Mouse (Mus musculus): Measurements from ENCODE around the gene 2300009A05Rik. TPM values are rescaled to one million over a fixed set of nuclear protein-coding genes. Genes with fewer than 3 reads are reported as not detected.
A peak's percentile ranks its signal among the peaks of the same experiment; 100 is the strongest.

Gene 2300009A05Rik
- polyA plus RNA-seq, 2 experiments, result 10.2 to 23.9 TPM

GRCm38 (mm10) chr9:63400176-63400575 lies 1.1 kb upstream of the 2300009A05Rik start:
- Histone ChIP-seq H3K27me3 (ENCODE audit: control insufficient read depth, insufficient read depth, low read length) (no peaks in the 10 kb centered on the region), H3K4me3 (ENCODE audit: insufficient read depth in 1 of 2, low read depth in 2 of 2, low read length in 2 of 2) (no peak overlapping the region), H3K9ac (replicated peaks) (no peak overlapping the region), H3K27ac (no peak overlapping the region), H3K4me2 (ENCODE audit: low read depth) (no peak overlapping the region), H3K4me1 (replicated peaks; ENCODE audit: control insufficient read depth in 2 of 2, insufficient read depth in 2 of 2, low read length in 1 of 2) (peaks cover 6 to 9% of the 10 kb centered on the region in 2 experiments), H3K36me3 (replicated peaks; ENCODE audit: control insufficient read depth, insufficient read depth, low read depth) (no peaks in the 10 kb centered on the region), H3K9me3 (ENCODE audit: control insufficient read depth, low read length) (no peaks in the 10 kb centered on the region)
- WGBS (ENCODE audit: insufficient replicate concordance), result 73% methylated on average over 1 of the region's 1 CpGs
- no peak for ATAC-seq (ENCODE audit: insufficient read depth)
- TF ChIP-seq EP300 (IDR thresholded peaks at IDR 0.05; ENCODE audit: low read depth), result no peak
- no peak for DNase-seq (ENCODE audit: low read depth in 3 of 3, low spot score in 3 of 3)

- Histone ChIP-seq H3K27ac (peak overlapping the region; percentile 41), H3K27me3 (ENCODE audit: control insufficient read depth, insufficient read depth, low read length) (no peaks in the 10 kb centered on the region), H3K9me3 (ENCODE audit: control insufficient read depth, low read length) (no peaks in the 10 kb centered on the region), H3K9ac (replicated peaks) (peak overlapping the region; percentile 71), H3K4me3 (ENCODE audit: insufficient read depth in 1 of 2, low read depth in 2 of 2, low read length in 2 of 2) (peak overlapping the region; percentile 76 to 93), H3K4me2 (ENCODE audit: low read depth) (peak overlapping the region; percentile 90), H3K4me1 (replicated peaks; ENCODE audit: control insufficient read depth in 2 of 2, insufficient read depth in 2 of 2, low read length in 1 of 2) (peaks cover 6 to 9% of the 10 kb centered on the region in 2 experiments), H3K36me3 (replicated peaks; ENCODE audit: control insufficient read depth, insufficient read depth, low read depth) (no peaks in the 10 kb centered on the region)
- ATAC-seq (ENCODE audit: insufficient read depth), result peak; percentile 29; the same call in 1 of the 2 replicates
- no peak for DNase-seq (ENCODE audit: low read depth in 3 of 3, low spot score in 3 of 3)
- TF ChIP-seq EP300 (IDR thresholded peaks at IDR 0.05; ENCODE audit: low read depth) (no peak), CTCF (IDR thresholded peaks at IDR 0.05; ENCODE audit: low read depth) (no peak)
- 2% methylated on average over 8 of the region's 8 CpGs for WGBS (ENCODE audit: insufficient replicate concordance)
Measured at GRCm38 (mm10) chr9:63399463-63399815, 393 bp upstream of the 2300009A05Rik start.

GRCm38 (mm10) chr9:63395612-63396011 lies 3.4 kb downstream of the 2300009A05Rik start:
- 69% methylated on average over 7 of the region's 7 CpGs for WGBS (ENCODE audit: insufficient replicate concordance)
- Histone ChIP-seq H3K4me3 (ENCODE audit: insufficient read depth in 1 of 2, low read depth in 2 of 2, low read length in 2 of 2) (no peak overlapping the region), H3K9ac (replicated peaks) (no peak overlapping the region), H3K9me3 (ENCODE audit: control insufficient read depth, low read length) (no peaks in the 10 kb centered on the region), H3K27ac (no peak overlapping the region), H3K36me3 (replicated peaks; ENCODE audit: control insufficient read depth, insufficient read depth, low read depth) (no peaks in the 10 kb centered on the region), H3K4me2 (ENCODE audit: low read depth) (no peak overlapping the region), H3K27me3 (ENCODE audit: control insufficient read depth, insufficient read depth, low read length) (no peaks in the 10 kb centered on the region), H3K4me1 (replicated peaks; ENCODE audit: control insufficient read depth in 2 of 2, insufficient read depth in 2 of 2, low read length in 1 of 2) (peaks cover 6 to 9% of the 10 kb centered on the region in 2 experiments)
- DNase-seq (ENCODE audit: low read depth in 3 of 3, low spot score in 3 of 3) (no peak), ATAC-seq (ENCODE audit: insufficient read depth) (no peak)
- TF ChIP-seq CTCF (IDR thresholded peaks at IDR 0.05; ENCODE audit: low read depth) (no peak), EP300 (IDR thresholded peaks at IDR 0.05; ENCODE audit: low read depth) (no peak)

- H3K9me3 ChIP-seq (ENCODE audit: control insufficient read depth, low read length), result no peaks in the 10 kb centered on the region
- peaks cover 0 to 2% of the 10 kb centered on the region in 2 experiments; a peak in 1 of 4 replicates for H3K4me1 ChIP-seq (replicated peaks; ENCODE audit: control insufficient read depth in 2 of 2, insufficient read depth in 2 of 2, low read length in 1 of 2)
- H3K27ac ChIP-seq, result no peak overlapping the region
- no peak for TF ChIP-seq EP300 (IDR thresholded peaks at IDR 0.05; ENCODE audit: low read depth)
- no peak overlapping the region for H3K9ac ChIP-seq (replicated peaks)
- H3K36me3 ChIP-seq (replicated peaks; ENCODE audit: control insufficient read depth, insufficient read depth, low read depth), result no peaks in the 10 kb centered on the region
- ATAC-seq (ENCODE audit: insufficient read depth), result no peak
- no peak for DNase-seq (ENCODE audit: low read depth in 3 of 3, low spot score in 3 of 3)
- no peaks in the 10 kb centered on the region for H3K27me3 ChIP-seq (ENCODE audit: control insufficient read depth, insufficient read depth, low read length)
- WGBS (ENCODE audit: insufficient replicate concordance), result 32% methylated on average over 2 of the region's 2 CpGs
- H3K4me3 ChIP-seq (ENCODE audit: insufficient read depth in 1 of 2, low read depth in 2 of 2, low read length in 2 of 2), result no peak overlapping the region
- no peak overlapping the region for H3K4me2 ChIP-seq (ENCODE audit: low read depth)
Measured at GRCm38 (mm10) chr9:63391307-63391706, 7.7 kb downstream of the 2300009A05Rik start.

GRCm38 (mm10) chr9:63382761-63383160 lies 16.3 kb downstream of the 2300009A05Rik start:
- ATAC-seq (ENCODE audit: insufficient read depth) (no peak), DNase-seq (ENCODE audit: low read depth in 3 of 3, low spot score in 3 of 3) (no peak)
- TF ChIP-seq EP300 (IDR thresholded peaks at IDR 0.05; ENCODE audit: low read depth) (no peak), CTCF (IDR thresholded peaks at IDR 0.05; ENCODE audit: low read depth) (no peak)
- no peak overlapping the region for H3K4me3 ChIP-seq (ENCODE audit: insufficient read depth in 1 of 2, low read depth in 2 of 2, low read length in 2 of 2)
- no peak overlapping the region for H3K9ac ChIP-seq (replicated peaks)
- 62% methylated on average over 4 of the region's 4 CpGs for WGBS (ENCODE audit: insufficient replicate concordance)
- H3K27ac ChIP-seq, result no peak overlapping the region
- peaks cover 8 to 9% of the 10 kb centered on the region in 2 experiments for H3K4me1 ChIP-seq (replicated peaks; ENCODE audit: control insufficient read depth in 2 of 2, insufficient read depth in 2 of 2, low read length in 1 of 2)
- no peaks in the 10 kb centered on the region for H3K27me3 ChIP-seq (ENCODE audit: control insufficient read depth, insufficient read depth, low read length)
- no peak overlapping the region for H3K4me2 ChIP-seq (ENCODE audit: low read depth)
- no peaks in the 10 kb centered on the region for H3K9me3 ChIP-seq (ENCODE audit: control insufficient read depth, low read length)
- no peaks in the 10 kb centered on the region for H3K36me3 ChIP-seq (replicated peaks; ENCODE audit: control insufficient read depth, insufficient read depth, low read depth)
